Mouse (Mus musculus): ENCODE measurements around the gene Fat1. TPM values are rescaled to one million over a fixed set of nuclear protein-coding genes. Genes with fewer than 3 reads are reported as not detected.

Fat1 gene
- polyA plus RNA-seq, 1 experiment from 2014 or later: 18.8 TPM

Other genes with a start within 250 kb of the Fat1 start
- not detected in 2 replicates for gene Mtnr1a, start 133.7 kb downstream of the Fat1 start, polyA plus RNA-seq (2015; fragmentation: Nextera tagmentation; extraction: Ambion mirVana)

Measured in lung, embryonic 16.5 days (tissue).